8 mouse cellular contexts compared by ENCODE assay signal in the genomic region with DNA sequence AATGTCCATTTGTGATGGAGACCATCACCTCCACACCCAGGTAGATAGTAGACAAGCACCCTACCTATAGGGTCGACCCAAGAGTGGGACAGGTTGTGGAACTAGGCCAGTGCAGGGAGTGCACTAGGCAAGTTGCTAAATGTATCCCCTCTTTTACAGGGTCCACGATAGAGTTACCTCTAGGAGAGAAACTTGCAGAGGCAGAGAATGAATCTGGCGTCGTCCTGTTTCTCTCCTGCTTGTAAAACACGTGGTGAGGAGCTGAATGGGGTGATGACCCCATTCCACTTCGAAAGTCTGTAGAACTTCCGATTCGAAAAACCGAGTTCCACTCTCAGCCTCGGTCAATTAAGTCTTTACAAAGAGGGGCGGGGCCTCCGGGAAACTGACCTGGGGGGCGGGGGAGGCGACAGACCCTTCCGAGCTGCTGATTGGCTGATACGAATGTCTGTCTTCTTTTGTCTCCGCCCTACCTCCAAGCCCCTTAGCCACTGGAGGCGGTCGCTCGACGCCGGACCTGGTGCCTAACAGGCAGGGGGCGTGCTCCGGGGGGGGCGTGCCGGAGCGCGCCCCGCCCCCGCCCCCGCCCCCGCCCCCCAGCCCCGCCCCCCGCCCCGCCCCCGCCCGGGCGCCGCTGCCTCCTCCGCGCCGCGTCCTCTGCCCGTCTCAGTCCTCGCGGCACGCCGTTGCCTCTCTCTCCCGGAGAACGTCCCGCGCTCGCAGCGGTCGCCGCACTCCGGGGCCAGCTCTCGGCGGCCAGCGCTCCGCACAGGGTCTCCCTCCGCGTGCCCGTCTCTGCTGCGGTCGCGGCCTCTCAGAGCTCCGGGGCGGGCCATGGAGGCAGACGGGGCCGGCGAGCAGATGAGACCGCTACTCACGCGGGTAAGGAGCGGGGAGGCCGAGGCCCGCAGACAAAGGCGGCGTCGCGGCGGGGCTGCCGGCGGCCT. TPM values are rescaled to one million over a fixed set of nuclear protein-coding genes. Genes with fewer than 3 reads are reported as not detected.
A peak's percentile ranks its signal among the peaks of the same experiment; 100 is the strongest.
DNase-seq lines count a peak whose midpoint lies in the region; ATAC-seq and TF ChIP-seq lines count a peak whose summit lies in the region.

No protein-coding gene starts in this region.

- no peak for TF ChIP-seq CTCF in lung, adult 2 months (IDR thresholded peaks at IDR 0.05; ENCODE audit: insufficient read depth, low read length)

- intact Hi-C loops in heart, postnatal 25 days (cut with DNase I) = loop anchor here (5.0 to 10.0 kb wide), 2 partner anchors 165 to 358 kb away; a partner anchor contains a TSS

- peak overlapping the region; percentile 97 for H3K9ac ChIP-seq in ES-E14 (ENCODE audit: insufficient read depth, low read depth, low read length, poor library complexity, severe bottlenecking)
- H3K9ac ChIP-seq in forebrain, embryonic 15.5 days (replicated peaks) = peak overlapping the region; percentile 99

- peak; percentile 97 for ATAC-seq in forebrain, embryonic 15.5 days (replicated peaks)
- ATAC-seq in neutrophil, adult 5-6 weeks (ENCODE audit: extremely low read depth, insufficient number of reproducible peaks, low FRiP score, poor library complexity, severe bottlenecking) = peak; percentile 96

- in situ Hi-C loops in ES-E14 (cut with MboI; ENCODE audit: low sequenced_read_pairs in 2 of 2, unreplicated experiment in 2 of 2) = no loop called here

- under 1% methylated on average over 68 of the region's 85 CpGs for WGBS in forebrain, embryonic 15.5 days
- under 1% methylated on average over 75 of the region's 85 CpGs for WGBS in lung, adult 2 months

- no peaks in the 10 kb centered on the region for H3K27me3 ChIP-seq in forebrain, embryonic 15.5 days

- no peaks in the 10 kb centered on the region for H3K9me3 ChIP-seq in ES-E14 (ENCODE audit: control insufficient read depth, insufficient read depth, low read depth, low read length)
- H3K9me3 ChIP-seq in forebrain, embryonic 15.5 days = no peaks in the 10 kb centered on the region

- H3K4me2 ChIP-seq in forebrain, embryonic 15.5 days (replicated peaks) = peak overlapping the region; percentile 53

- H3K4me1 ChIP-seq in ES-E14 (ENCODE audit: control insufficient read depth in 2 of 2, insufficient read depth in 2 of 2, low read length in 2 of 2, poor library complexity in 1 of 2) = no peaks in the 10 kb centered on the region; a peak in 2 of 4 replicates
- peaks cover 23% of the 10 kb centered on the region for H3K4me1 ChIP-seq in forebrain, embryonic 15.5 days
- H3K4me1 ChIP-seq in lung, adult 2 months (ENCODE audit: control insufficient read depth, insufficient read depth, low read length) = peaks cover 2% of the 10 kb centered on the region; the same call in 1 of the 2 replicates

- peak; percentile 86; the same call in 1 of the 2 replicates for TF ChIP-seq POLR2A in lung, adult 2 months (IDR thresholded peaks at IDR 0.05; ENCODE audit: borderline replicate concordance, extremely low read depth, low read depth, low read length)

- peak; percentile 94 for DNase-seq in ES-E14 (ENCODE audit: low read depth, low spot score)
- peak; percentile 88 for DNase-seq in cerebellum, adult 11-12 months
- peak; percentile 81 for DNase-seq in heart, postnatal 25 days (ENCODE audit: low spot score)
- DNase-seq in layer of hippocampus, adult 18-20 months (ENCODE audit: low spot score in 2 of 2) = peak; percentile 86 to 94
- peak; percentile 83 for DNase-seq in lung, adult 2 months
- DNase-seq in thymus, adult 18-20 months = peak; percentile 83 to 87

- H3K36me3 ChIP-seq in ES-E14 (ENCODE audit: control insufficient read depth, insufficient read depth, low read length, poor library complexity, severe bottlenecking) = no peaks in the 10 kb centered on the region
- no peaks in the 10 kb centered on the region for H3K36me3 ChIP-seq in forebrain, embryonic 15.5 days

- H3K27ac ChIP-seq in ES-E14 (ENCODE audit: insufficient read depth, low read depth, low read length, poor library complexity, severe bottlenecking) = peak overlapping the region; percentile 57; the same call in 1 of the 2 replicates
- peak overlapping the region; percentile 98 for H3K27ac ChIP-seq in forebrain, embryonic 15.5 days (replicated peaks)

- peak overlapping the region; percentile 98 to 100 for H3K4me3 ChIP-seq in ES-E14 (ENCODE audit: insufficient read depth in 1 of 2, low read depth in 1 of 2, low read length in 2 of 2, poor library complexity in 1 of 2, severe bottlenecking in 1 of 2)
- H3K4me3 ChIP-seq in forebrain, embryonic 15.5 days = peak overlapping the region; percentile 98
- peak overlapping the region; percentile 63 for H3K4me3 ChIP-seq in lung, adult 2 months (replicated peaks; ENCODE audit: extremely low read depth, low read depth, low read length)

TF ChIP-seq in ES-E14, 5 proteins besides CTCF, POLR2A, EP300 and RAD21:
- no peak for TF ChIP-seq ZNF384 (IDR thresholded peaks at IDR 0.05; ENCODE audit: low read depth, low read length)
- TF ChIP-seq CHD2 (IDR thresholded peaks at IDR 0.05; ENCODE audit: low read depth, low read length) = no peak
- TF ChIP-seq MAFK (IDR thresholded peaks at IDR 0.05; ENCODE audit: insufficient read depth, low read depth, low read length) = no peak
- TF ChIP-seq HCFC1 (IDR thresholded peaks at IDR 0.05; ENCODE audit: borderline replicate concordance, insufficient read depth, low read length) = no peak
- TF ChIP-seq ZC3H11A (IDR thresholded peaks at IDR 0.05; ENCODE audit: borderline replicate concordance, low read depth, low read length) = no peak

RNA-seq across cellular contexts. Expression of a gene that starts 0.6 kb away (rescaled TPM):
- total RNA-seq in ES-E14 (2012; rRNA removed) = 55.5 and 60.4 TPM in 2 replicates
- 38.4 and 38.5 TPM in 2 replicates for polyA plus RNA-seq in forebrain, embryonic 15.5 days (2015; fragmentation: Nextera tagmentation; extraction: Ambion mirVana)
- 10 to 100 TPM; 13.3 to 13.5 TPM for total RNA-seq in heart, postnatal 25 days (2021)
- 10 to 100 TPM; 39.6 to 39.8 TPM for total RNA-seq in layer of hippocampus, adult 18-20 months (2021)
- 2.8 and 4.3 TPM in 2 replicates for polyA plus RNA-seq in lung, adult 2 months (2012; rRNA removed)
- total RNA-seq in neutrophil, adult 5-6 weeks (2017) = 126 and 172 TPM in 2 replicates

Comparison
In these comparisons a context has a peak if more than half of its experiments do, and no peak if none do; other contexts are left out.
1. Peak in every context shown above with its lines: DNase-seq, ATAC-seq, H3K4me3 ChIP-seq and H3K27ac ChIP-seq.